Mouse (Mus musculus): ENCODE measurements around the gene Fam20c. TPM values are rescaled to one million over a fixed set of nuclear protein-coding genes. Genes with fewer than 3 reads are reported as not detected.

Gene Fam20c
- polyA plus RNA-seq, 1 experiment from 2014 or later: 6.2 TPM

DNA sequence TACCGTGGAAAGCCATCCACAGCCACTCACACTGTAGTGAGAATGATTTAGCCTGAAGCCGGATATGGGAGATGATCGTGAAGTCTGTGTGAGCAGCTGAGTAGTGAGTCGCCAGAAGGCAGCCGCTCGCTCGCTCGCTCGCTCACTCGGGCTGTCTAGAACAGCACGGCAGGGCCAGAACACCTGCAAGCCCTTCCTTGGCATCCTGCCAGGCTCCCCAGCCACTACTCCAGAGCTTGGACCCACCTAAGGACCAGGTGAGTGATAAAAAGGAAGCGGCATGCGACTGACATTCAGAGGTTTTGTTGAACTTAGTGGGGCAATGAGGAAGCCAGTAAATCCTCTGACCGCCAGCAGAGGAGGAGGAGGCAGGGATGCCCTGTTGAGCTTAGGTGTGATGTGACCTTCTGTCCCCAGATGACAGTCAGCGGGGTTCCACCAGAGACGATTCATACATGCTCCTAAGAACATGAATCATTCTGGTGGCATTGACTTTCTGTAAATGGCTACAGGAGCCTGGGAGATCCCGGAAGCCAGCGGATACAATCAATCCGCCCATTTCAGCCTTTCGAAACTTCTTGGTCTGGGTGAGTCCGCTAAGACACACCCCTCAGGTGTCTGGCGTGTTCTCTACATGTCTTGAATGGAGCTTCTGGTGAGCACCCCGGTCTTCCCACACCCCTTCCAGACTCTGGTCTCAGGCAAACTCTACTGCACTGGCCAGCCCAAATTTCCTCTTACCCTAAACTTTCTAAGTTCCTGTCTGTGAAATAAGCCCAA lies 95.6 kb downstream of the Fam20c start:
- 74% methylated on average over 23 of the region's 23 CpGs for WGBS
- Histone ChIP-seq H3K4me2 (no peak overlapping the region), H3K27me3 (replicated peaks) (peaks cover 19% of the 10 kb centered on the region; the same call in 1 of the 2 replicates), H3K9me3 (replicated peaks) (no peaks in the 10 kb centered on the region), H3K4me1 (replicated peaks) (peaks cover 5% of the 10 kb centered on the region; the same call in 1 of the 2 replicates), H3K27ac (ENCODE audit: poor library complexity, severe bottlenecking) (no peak overlapping the region), H3K9ac (no peak overlapping the region), H3K4me3 (no peak overlapping the region), H3K36me3 (no peaks in the 10 kb centered on the region)
- no peak for ATAC-seq (ENCODE audit: insufficient number of reproducible peaks, low FRiP score)

DNA sequence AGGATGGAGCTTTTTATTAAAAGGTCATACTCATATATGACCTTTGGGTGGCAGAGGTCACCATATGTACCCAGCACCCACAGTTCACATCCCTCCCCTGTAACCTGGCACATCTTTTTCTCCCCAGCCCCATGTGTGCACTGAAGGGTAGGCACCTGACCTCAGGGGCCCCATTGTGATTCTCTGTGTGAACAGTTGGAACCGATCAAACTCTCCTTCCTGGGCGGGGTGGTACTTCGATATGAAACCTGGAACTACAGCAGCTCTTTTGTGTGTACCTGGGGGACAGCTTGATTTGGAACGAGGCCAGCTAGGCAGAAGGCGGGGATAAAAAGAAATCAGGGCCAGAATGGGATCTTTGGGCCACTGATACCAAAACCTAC lies 96.1 kb downstream of the Fam20c start:
- 84% methylated on average over 5 of the region's 5 CpGs for WGBS
- H3K27ac ChIP-seq (ENCODE audit: poor library complexity, severe bottlenecking): no peak overlapping the region

DNA sequence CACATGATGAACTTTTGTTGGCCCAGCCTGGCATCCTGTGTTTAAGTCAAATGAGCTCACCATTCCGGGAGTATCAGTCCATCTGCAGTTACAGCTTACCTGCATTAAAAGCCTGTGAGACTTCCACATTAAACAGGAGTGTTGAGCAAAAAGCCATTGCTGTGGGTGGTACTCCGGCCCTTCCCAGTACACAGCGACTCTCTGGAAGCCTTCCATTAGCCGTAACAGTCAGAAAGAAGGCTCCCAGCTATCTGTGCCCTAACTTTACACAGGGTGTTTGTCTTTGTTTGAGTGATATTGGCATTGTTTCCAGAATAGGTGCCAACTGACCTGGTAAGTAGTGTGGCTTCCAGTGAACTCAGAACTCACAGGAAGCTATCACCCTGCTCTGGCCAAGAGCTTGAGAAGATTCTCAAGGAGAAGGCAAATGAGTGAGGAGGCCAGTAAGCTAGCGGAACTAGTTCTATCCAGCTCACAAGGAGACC lies 97.0 kb downstream of the Fam20c start:
- Histone ChIP-seq H3K4me3 (no peak overlapping the region), H3K36me3 (no peaks in the 10 kb centered on the region), H3K27ac (ENCODE audit: poor library complexity, severe bottlenecking) (no peak overlapping the region), H3K4me1 (replicated peaks) (peaks cover 5% of the 10 kb centered on the region; the same call in 1 of the 2 replicates), H3K9me3 (replicated peaks) (no peaks in the 10 kb centered on the region), H3K4me2 (no peak overlapping the region), H3K27me3 (replicated peaks) (peaks cover 14% of the 10 kb centered on the region; the same call in 1 of the 2 replicates), H3K9ac (no peak overlapping the region)
- 87% methylated on average over 5 of the region's 5 CpGs for WGBS
- ATAC-seq (ENCODE audit: insufficient number of reproducible peaks, low FRiP score): no peak

More for the DNA sequence above, 96.1 kb downstream of the Fam20c start:
- peaks cover 5% of the 10 kb centered on the region; the same call in 1 of the 2 replicates for H3K4me1 ChIP-seq (replicated peaks)
- H3K9me3 ChIP-seq (replicated peaks): no peaks in the 10 kb centered on the region
- no peak overlapping the region for H3K4me3 ChIP-seq
- ATAC-seq (ENCODE audit: insufficient number of reproducible peaks, low FRiP score): no peak
- H3K9ac ChIP-seq: no peak overlapping the region
- H3K36me3 ChIP-seq: no peaks in the 10 kb centered on the region
- H3K27me3 ChIP-seq (replicated peaks): peaks cover 19% of the 10 kb centered on the region; the same call in 1 of the 2 replicates
- H3K4me2 ChIP-seq: no peak overlapping the region

DNA sequence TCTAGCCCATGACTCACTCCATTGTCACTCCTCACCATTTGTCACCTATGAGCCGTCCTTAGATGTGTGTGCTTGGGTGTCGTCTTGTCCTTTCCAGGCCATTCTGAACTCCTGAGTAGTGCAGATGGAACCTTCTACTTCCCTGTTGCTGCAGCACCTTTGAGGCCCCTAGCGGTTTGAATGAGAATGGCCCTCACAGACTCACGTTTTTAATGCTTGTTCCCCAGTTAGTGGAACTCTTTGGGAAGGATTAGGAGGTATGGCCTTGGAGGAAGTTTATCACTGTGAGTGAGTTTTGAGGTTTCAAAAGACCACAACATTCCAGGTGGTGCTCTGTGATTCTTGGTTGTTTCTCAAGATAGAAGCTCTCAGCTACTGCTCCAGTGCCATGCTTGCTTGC lies 97.8 kb downstream of the Fam20c start:
- H3K9me3 ChIP-seq (replicated peaks): no peaks in the 10 kb centered on the region
- 68% methylated on average over 4 of the region's 4 CpGs for WGBS
- no peak overlapping the region for H3K9ac ChIP-seq
- no peak overlapping the region for H3K27ac ChIP-seq (ENCODE audit: poor library complexity, severe bottlenecking)
- H3K4me1 ChIP-seq (replicated peaks): peaks cover 5% of the 10 kb centered on the region; the same call in 1 of the 2 replicates
- H3K4me3 ChIP-seq: no peak overlapping the region
- no peak for ATAC-seq (ENCODE audit: insufficient number of reproducible peaks, low FRiP score)
- H3K27me3 ChIP-seq (replicated peaks): peaks cover 14% of the 10 kb centered on the region; the same call in 1 of the 2 replicates
- no peaks in the 10 kb centered on the region for H3K36me3 ChIP-seq
- H3K4me2 ChIP-seq: no peak overlapping the region

DNA sequence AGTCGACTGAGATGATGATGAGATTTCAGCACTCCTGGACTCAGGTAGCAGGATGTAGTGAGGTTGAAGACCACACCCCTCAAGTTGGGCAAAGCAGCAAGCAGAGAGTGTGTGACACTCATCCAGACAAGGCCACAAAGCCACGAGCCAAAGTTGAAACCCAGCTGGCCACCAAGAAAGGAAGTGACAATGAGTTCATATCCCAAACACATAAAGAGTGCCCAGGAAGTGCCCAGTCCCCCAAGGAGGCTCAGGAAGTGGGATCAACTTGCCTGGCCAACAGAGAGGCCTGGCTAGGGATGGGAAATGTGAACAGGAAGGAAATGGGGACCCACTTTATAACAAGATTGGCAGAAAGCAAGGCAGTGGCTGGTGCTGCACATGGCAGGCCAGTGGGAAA lies 99.0 kb downstream of the Fam20c start:
- Histone ChIP-seq H3K9me3 (replicated peaks) (no peaks in the 10 kb centered on the region), H3K4me3 (no peak overlapping the region), H3K4me2 (no peak overlapping the region), H3K27ac (ENCODE audit: poor library complexity, severe bottlenecking) (no peak overlapping the region), H3K9ac (no peak overlapping the region), H3K36me3 (no peaks in the 10 kb centered on the region), H3K27me3 (replicated peaks) (peaks cover 11% of the 10 kb centered on the region; the same call in 1 of the 2 replicates), H3K4me1 (replicated peaks) (peaks cover 5% of the 10 kb centered on the region)
- no peak for ATAC-seq (ENCODE audit: insufficient number of reproducible peaks, low FRiP score)
- WGBS: 71% methylated on average over 2 of the region's 2 CpGs

DNA sequence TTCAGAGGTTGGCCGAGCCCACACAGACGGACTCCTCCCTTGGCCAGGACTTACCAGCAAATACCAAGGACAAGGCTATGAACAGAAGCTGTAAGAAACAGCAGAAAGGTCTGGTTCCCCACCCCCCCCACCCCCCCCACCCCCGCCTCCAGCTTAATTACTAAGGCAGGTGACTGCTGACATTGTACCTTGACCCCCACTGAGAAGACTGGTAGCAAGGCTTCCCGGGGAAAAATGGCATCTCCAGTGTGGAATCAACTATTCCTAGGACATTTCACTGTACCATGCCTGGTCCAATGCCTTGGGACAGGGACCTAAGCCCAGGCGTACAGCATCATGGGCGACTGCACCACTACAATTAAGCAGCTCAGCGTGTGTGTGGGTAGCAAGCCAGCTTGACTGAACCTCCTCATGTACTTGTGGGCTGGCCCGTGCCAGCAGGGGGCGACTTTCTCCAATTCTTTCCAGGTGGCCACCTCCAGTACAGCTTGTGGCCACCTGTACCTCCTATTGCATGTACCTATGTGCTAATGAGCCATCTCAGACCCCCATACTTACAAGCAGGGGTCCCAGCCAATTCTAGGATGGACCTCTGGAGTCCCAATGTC lies 102.8 kb downstream of the Fam20c start:
- 37% methylated on average over 9 of the region's 9 CpGs for WGBS
- ATAC-seq (ENCODE audit: insufficient number of reproducible peaks, low FRiP score): no peak; the same call in 1 of the 2 replicates

DNA sequence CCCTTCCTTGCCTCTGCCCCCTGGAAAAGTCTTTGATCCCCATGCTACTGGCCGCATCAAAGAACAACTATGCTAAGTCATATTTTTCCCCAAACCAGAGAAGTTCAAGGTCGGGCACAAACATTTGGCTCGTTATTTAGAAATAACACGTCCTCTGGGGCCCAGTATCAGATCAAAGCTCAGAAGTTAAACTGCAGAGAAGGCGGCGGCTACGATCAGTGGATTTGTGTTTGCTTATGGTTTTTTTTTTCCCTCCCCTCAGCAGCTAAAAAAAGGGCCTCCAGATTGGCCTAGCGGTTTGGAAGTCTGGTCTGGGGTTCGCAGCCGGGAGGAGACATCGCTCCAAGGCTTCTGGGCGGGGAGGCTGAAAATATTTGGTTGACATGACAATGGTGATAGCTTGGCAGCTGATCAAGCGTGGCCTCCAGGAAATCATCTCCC lies 103.5 kb downstream of the Fam20c start:
- Histone ChIP-seq H3K9me3 (replicated peaks) (no peaks in the 10 kb centered on the region), H3K4me1 (replicated peaks) (peaks cover 5% of the 10 kb centered on the region), H3K27ac (ENCODE audit: poor library complexity, severe bottlenecking) (no peak overlapping the region), H3K4me2 (no peak overlapping the region), H3K4me3 (no peak overlapping the region), H3K27me3 (replicated peaks) (no peaks in the 10 kb centered on the region; the same call in 1 of the 2 replicates), H3K36me3 (no peaks in the 10 kb centered on the region), H3K9ac (no peak overlapping the region)
- 49% methylated on average over 13 of the region's 13 CpGs for WGBS
- ATAC-seq (ENCODE audit: insufficient number of reproducible peaks, low FRiP score): no peak

More for the DNA sequence above, 102.8 kb downstream of the Fam20c start:
- Histone ChIP-seq H3K4me3 (no peak overlapping the region), H3K4me2 (no peak overlapping the region), H3K27ac (ENCODE audit: poor library complexity, severe bottlenecking) (no peak overlapping the region), H3K9me3 (replicated peaks) (no peaks in the 10 kb centered on the region), H3K4me1 (replicated peaks) (peaks cover 5% of the 10 kb centered on the region), H3K27me3 (replicated peaks) (no peaks in the 10 kb centered on the region; the same call in 1 of the 2 replicates), H3K36me3 (no peaks in the 10 kb centered on the region), H3K9ac (no peak overlapping the region)

Other genes starting within 250 kb of the Fam20c start
- not detected in 2 replicates for gene 1700123K08Rik, start 189.8 kb upstream of the Fam20c start, polyA plus RNA-seq (2016; fragmentation: Nextera tagmentation; extraction: Ambion mirVana)
- 41.8 and 42.2 TPM in 2 replicates for gene Zfp68, start 134.8 kb upstream of the Fam20c start, polyA plus RNA-seq (2016; fragmentation: Nextera tagmentation; extraction: Ambion mirVana)
- gene A430033K04Rik, start 131.7 kb upstream of the Fam20c start, polyA plus RNA-seq (2016; fragmentation: Nextera tagmentation; extraction: Ambion mirVana): 7.3 and 8.5 TPM in 2 replicates
- gene Gm5294, start 65.6 kb downstream of the Fam20c start, polyA plus RNA-seq (2016; fragmentation: Nextera tagmentation; extraction: Ambion mirVana): not detected in 2 replicates
- 34.4 and 37.4 TPM in 2 replicates for gene Pdgfa, start 242.9 kb downstream of the Fam20c start, polyA plus RNA-seq (2016; fragmentation: Nextera tagmentation; extraction: Ambion mirVana)